Mouse (Mus musculus): ENCODE data around the gene Rarg.

Gene Rarg

GRCm38 (mm10) chr15:102204674-102205505, 52.4 kb downstream of the Rarg start, which contains the start of gene Csad:
Gene Csad (minus strand): TSS chr15:102204724.
- DNase-seq (ENCODE audit: low spot score), result no peak

DNA sequence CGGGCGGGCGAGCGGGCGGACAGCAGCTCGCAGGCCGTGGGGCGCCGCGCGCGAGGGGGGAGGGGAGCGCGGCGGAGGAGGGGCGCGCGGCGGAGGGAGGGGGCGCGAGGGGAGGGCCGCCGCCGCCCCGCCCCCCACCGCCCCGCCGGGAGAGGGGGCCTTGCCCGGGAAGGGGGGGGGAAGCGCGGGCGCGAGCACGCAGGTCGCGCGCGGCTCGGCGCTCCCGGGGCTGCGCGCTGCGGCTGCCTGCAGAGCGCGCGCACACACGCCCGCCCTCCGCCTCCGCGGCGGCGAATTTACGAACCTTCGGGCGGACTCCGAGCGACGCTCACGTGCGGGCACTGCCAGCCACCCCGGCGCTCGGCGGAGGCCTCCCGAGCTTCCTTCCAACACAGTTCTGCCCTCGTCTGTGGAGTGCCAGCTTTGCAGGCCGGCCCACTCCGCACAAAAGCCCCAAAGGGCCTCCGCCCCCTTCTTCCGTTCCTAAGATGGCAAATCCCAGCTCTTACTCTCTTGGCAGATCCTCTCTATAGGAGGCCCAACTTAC, 53.4 kb downstream of the Rarg start:
- peak; percentile 68 for DNase-seq (ENCODE audit: low spot score)

DNA sequence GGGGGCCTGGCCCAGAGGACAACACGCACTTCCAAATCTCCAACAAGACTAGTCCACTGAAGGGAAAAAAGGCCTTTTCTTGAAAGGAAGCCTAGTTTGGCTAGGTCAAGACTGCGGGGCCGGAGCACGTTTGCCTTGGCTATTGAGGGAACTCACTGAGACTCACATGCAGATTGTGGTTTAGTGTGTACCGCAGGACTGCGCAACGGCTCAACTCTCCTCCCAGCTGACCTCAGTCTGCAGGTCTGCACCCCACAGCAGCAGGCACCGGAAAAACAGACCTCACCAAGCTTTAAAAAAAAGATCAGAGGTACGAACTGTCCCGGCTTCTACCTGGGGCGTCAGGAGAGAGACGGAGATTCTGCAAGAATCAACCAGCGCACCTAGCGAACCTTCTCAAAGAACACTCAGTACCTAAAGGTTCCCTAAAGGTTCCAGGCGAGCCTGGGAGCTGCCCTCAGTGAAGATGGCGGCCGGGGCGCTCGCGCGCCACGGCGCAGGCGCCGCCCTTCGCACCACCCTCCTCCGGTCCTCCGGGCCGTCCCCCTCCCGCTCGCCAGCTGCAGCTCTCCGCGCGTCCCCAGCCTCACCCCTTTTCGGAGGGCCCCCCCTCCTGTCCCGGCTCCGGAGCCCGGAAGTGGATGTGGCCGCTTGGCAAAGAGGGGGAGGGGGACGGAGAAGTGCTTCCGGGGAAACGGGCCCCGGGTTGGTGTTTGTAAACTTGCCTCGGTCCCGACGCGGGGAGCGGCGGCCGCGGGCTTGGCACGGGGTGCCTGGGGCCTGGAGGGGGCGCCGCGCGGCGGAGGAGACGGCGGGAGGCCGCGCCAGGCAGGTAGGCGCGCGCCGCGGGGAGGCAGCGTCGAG, 54.1 kb downstream of the Rarg start, which contains the start of gene Zfp740:
Zfp740 (plus strand) TSS at position 279 of the 864 bp plus-strand sequence.
- DNase-seq (ENCODE audit: low spot score), result peak; percentile 98

GRCm38 (mm10) chr15:102198841-102199240, 58.5 kb downstream of the Rarg start:
- no peak for DNase-seq (ENCODE audit: low spot score)

DNA sequence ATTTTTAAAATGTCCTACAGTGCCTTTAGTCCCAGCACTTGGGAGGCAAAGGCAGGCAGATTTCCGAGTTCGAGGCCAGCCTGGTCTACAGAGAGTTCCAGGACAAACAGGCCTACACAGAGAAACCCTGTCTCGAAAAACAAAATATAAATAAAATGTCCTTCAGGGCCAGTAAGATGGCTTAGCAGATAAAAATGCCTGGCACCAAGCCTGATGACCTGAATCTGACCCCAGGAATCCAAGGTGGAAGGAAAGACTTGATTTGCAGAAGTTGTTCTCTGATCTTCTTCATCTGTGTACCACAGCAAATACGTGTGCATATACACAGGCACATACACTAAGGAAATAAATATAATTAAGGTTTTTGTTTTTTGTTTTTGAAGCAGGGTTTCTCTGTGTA, 61.9 kb downstream of the Rarg start:
- DNase-seq (ENCODE audit: low spot score), result no peak

GRCm38 (mm10) chr15:102194439-102194838, 62.9 kb downstream of the Rarg start:
- DNase-seq (ENCODE audit: low spot score), result no peak

GRCm38 (mm10) chr15:102193652-102194051, 63.7 kb downstream of the Rarg start:
- DNase-seq (ENCODE audit: low spot score), result no peak

GRCm38 (mm10) chr15:102192820-102193386, 64.4 kb downstream of the Rarg start:
- peak; percentile 53 for DNase-seq (ENCODE audit: low spot score)

DNA sequence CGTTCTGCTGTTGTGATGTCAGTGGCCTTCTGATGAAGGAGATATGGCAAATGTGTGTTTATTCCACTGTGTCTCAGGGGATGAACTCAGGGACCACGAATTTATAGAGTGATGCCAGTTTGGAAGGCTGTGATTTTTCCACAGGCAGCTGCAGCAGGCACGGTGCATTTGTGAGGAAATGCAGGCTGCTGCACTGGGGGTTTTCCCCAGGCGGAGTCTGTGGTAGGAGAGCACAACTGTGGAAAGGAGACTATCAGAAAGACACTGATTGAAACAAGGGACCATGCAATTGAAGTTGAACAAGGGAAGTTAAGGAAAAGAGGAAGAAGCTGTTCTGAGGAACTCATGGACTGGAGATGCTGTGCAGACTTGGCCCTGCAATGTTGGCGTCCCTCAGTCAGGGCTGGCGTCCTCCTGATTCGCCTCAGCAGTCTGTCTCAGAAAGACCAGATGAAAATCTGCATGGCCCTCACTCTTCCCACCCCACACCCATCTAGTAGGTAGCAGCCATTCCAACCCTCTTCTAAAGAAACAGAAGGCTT, 65.0 kb downstream of the Rarg start:
- no peak for DNase-seq (ENCODE audit: low spot score)

- no peak for DNase-seq (ENCODE audit: low spot score)
These were observed 65.6 kb downstream of the Rarg start for GRCm38 (mm10) chr15:102191699-102192098.

DNA sequence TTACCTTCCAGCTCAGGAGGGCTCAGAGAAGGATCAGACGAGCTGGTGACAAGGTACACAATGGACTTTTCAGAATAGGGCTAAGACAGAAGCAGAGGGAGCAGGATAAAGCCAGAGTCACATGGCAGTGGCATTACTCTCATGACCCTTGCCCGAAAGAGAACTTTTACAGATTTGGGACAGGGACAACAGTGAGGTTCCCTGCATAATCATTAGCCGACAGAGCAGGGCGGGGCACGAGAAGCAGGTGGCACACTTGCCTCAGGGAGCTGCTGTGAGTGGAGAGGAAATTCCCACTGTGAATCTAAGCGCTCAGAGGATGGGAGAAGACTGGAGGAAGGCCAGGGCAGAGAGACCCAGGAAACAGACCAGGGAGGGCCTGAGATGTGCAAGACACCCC, 68.4 kb downstream of the Rarg start:
- DNase-seq (ENCODE audit: low spot score), result no peak

DNA sequence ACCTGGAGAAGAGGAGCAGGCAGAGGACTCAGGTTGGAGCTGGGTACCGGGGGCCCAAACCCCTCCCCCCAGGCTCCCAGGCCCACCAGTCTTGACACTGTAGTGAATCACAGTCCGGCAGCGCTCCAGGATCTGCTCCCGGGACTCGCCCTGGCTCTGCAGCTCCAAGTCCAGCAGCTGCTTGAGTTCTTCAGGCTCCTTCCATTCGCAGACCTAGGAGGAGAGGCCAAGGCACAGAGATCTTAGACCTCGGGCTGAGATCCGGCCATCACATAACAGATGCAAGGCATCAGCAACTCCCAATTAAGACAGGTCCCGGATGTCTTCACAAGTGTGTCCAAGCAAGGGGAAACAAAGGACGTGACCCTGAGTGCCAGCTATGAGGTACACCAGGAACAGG, 69.2 kb downstream of the Rarg start:
- DNase-seq (ENCODE audit: low spot score), result no peak

DNA sequence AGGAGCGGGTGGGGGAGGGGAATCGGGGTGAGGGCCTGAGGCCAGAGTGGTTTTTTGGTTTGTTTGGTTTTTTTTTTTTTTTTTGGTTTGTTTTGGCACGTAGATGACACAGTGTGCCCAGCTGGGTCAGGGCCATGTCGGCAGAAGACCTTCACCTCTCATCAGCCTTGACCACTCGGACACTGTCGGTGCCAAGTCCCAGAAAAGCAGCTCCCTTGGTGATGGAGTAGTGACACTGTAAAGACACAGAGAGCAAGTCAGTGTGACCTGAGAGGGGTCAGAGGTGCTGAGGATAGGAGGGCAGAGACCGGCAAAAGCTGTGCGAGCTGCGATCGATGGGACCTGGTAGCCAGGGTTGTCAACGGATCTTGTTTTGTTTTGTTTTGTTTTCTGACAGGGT, 71.1 kb downstream of the Rarg start:
- no peak for DNase-seq (ENCODE audit: low spot score)

Data from ovary, adult 18-20 months (tissue).